Mouse (Mus musculus) MN1 (cell line): ENCODE data around the gene Slc44a4.
"Not testable (repeated sequence)": the region's sequence is repeated elsewhere in the genome, so short reads cannot be mapped to it uniquely, and the experiment has no call there.

ENCODE experiments used
- DNase-seq: peaks from one replicate; pipeline ENCODE4 v3.0.0-alpha.2; 2016; ENCODE audit warnings: low spot score

Slc44a4 gene

DNA sequence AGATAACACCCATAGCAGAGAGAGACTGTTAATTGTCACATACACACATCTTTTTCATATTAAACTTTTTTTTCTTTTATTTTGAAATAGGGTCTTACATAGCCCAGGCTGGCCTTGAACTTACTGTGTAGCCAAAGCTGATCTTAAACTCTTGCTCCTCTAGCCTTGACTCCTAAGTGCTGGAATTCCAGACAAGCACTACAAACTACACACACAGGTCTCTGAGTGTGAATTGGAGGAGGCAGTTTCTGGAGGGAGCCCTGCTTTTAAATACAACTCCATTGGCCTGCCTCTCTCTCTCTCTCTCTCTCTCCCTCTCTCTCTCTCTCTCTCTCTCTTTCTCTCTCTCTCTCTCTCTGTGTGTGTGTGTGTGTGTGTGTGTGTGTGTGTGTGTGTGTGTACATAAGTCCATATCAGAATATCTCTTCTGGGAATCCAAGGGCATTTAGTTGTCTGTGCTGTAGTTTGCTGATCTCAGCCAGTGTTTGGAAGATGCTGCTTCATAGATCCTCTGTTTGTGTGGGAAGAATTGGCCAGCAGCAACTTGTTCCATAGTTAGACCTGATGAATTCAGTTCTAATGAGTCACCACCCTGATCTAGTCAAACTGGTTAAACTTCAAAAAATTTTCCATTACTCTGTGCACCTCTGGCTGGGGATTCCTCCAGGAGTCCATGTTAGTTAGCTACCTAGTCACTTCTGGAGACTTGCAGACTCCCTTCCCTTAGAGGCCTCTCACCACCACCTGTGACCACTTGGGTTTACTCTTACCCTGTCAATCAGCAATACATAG is 46.6 kb downstream of the Slc44a4 start:
- DNase-seq: no peak

DNA sequence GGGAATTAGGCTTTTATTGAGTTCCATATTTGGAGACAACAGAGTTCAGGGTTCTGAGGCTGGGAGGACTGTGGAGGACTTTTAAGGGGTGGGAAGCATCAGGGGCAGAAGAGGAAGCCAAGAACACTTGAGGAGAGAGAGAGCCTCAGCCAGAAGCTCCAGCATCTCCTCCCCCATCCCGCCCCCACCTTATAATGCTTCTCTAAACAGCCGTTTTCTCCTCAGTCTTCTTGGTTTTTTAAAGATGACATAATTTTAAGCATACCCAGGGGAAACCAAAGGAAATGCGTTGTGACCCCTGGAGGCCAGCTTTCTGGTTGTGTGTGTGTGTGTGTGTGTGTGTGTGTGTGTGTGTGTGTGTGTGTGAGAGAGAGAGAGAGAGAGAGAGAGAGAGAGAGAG is 47.9 kb downstream of the Slc44a4 start:
- DNase-seq: no peak

DNA sequence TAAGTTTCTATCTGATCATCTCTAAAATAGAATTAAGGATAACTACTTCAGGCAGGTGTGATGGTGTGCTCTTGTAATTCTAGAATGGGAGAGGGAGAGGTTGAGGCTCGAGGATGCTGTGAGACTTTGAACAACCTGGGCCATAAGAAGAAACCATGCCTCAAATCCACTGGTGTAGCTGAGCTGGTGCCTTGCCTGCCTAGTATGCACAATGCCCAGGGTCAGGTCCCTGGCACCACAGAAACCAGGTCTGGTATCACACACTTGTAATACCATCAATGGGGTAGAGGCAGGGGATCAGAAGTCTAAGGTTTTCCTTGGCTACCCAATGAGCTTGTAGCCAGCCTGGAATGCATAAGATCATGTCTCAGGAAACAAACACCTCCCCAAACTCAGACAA is 48.6 kb downstream of the Slc44a4 start:
- no peak for DNase-seq

- DNase-seq: peak; percentile 52
Measured at GRCm38 (mm10) chr17:34964640-34965049, 50.4 kb downstream of the Slc44a4 start.

GRCm38 (mm10) chr17:34965627-34966026 is 51.4 kb downstream of the Slc44a4 start:
- DNase-seq: peak; percentile 51

DNA sequence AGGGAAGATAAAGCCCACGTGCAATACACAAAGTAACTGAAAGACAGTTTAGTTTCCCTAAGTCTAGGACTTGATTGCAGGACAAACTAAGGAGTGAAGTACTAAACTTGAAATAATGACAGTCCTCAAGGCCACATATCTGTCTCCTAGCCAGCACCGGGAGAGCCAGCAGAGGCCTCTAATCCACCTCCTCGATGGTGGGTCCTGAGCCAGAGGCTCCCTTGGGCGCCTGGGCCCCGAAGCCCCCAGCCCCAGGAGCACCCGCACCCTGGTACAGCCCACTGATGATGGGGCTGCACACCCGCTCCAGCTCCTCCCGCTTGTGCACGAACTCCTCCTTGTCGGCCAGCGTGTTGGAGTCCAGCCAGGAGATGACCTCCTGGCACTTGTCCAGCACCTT is 55.6 kb downstream of the Slc44a4 start, which contains the start of gene Gm20481:
Gene Gm20481, plus strand, starts transcription at position 91 of the 400 bp plus-strand sequence.
- DNase-seq: not testable (repeated sequence)

DNA sequence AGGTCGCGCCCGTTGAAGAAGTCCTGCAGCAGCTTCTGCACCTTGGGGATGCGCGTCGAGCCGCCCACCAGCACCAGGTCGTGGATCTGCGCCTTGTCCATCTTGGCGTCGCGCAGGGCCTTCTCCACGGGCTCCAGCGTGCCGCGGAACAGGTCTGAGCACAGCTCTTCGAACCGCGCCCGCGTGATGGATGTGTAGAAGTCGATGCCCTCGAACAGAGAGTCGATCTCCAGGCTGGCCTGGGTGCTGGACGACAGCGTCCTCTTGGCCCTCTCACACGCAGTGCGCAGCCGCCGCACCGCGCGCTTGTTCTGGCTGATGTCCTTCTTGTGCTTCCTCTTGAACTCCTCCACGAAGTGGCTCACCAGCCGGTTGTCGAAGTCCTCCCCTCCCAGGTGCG is 56.6 kb downstream of the Slc44a4 start:
- not testable (repeated sequence) for DNase-seq

DNA sequence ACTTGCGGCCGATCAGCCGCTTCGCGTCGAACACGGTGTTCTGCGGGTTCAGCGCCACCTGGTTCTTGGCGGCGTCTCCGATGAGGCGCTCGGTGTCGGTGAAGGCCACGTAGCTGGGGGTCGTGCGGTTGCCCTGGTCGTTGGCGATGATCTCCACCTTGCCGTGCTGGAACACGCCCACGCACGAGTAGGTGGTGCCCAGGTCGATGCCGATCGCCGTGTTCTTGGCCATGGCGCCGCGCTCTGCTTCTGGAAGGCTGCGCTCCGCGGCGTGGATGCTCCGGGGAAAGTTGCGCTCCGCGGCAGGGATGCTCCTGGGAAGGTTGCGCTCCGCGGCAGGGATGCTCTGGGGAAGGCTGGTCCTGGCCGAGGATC is 57.4 kb downstream of the Slc44a4 start:
- not testable (repeated sequence) for DNase-seq

DNA sequence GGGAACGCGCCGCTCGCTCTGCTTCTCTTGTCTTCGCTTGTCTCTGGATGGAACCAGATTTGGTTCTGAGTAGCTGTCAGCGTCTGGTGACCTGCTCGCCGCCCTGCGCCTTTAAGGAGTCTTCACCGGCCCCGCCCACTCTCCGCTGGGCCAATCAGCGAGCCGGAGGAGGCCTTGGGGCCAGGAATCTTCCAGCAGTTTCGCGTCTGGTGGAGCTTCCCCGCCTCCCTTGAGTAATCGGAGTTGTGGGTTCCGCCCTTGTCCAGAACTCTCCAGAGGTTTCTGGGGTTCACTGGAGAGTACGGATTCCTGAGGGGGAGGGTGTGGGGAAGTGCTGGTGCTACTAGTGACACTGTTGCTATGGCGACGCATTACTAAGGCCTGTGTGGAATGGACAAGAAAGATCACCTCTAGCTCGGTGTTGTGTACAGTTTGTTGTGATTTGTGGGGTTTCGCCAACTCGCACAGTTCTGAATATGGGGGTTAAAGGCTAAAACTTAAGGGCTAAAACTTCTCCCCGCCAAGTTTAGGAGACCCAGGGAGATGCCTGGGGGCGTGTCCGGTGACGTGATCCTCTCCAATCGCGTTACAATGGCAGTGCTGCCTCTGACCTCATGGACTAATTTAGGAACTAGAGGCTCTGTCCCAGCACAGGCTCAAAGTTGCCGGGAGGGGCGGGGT is 57.9 kb downstream of the Slc44a4 start, which contains the start of the genes Hspa1a and Hspa1l:
Gene Hspa1a, minus strand, starts transcription at position 88 of the 681 bp plus-strand sequence.
Gene Hspa1l, plus strand, starts transcription at position 635 of the 681 bp plus-strand sequence.
- not testable (repeated sequence) for DNase-seq

GRCm38 (mm10) chr17:34975581-34976492 is 61.6 kb downstream of the Slc44a4 start:
- DNase-seq: no peak

GRCm38 (mm10) chr17:34977000-34977399 is 62.7 kb downstream of the Slc44a4 start:
- no peak for DNase-seq

- no peak for DNase-seq
Measured at GRCm38 (mm10) chr17:34978239-34978638, 64.0 kb downstream of the Slc44a4 start.

DNA sequence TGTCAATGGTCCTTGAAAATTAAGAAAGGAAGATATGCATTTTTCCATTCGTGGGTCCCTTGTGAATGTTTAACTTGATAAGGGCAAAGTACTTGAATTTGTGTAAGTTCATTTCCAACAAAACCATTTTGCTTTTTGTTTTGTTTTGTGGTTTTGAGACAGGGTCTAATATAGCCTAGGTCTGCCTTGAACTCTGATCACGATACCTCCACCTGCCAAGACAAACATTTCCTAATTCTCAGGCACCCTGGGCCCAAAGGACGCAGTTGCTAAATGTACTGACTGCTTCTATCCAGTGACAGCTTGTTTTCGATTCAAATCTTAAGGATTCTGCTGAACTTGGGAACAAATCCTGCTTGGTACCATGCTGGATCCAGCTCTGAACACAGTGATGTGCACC is 65.4 kb downstream of the Slc44a4 start:
- DNase-seq: no peak
